Mouse (Mus musculus): ENCODE measurements around the gene Csmd2.

Csmd2 gene

GRCm38 (mm10) chr4:127987784-127988455, at the start of gene Csmd2:
Gene Csmd2, plus strand, starts transcription at chr4:127987857.
- DNase-seq (ENCODE audit: low spot score in 2 of 2), result no peak

DNA sequence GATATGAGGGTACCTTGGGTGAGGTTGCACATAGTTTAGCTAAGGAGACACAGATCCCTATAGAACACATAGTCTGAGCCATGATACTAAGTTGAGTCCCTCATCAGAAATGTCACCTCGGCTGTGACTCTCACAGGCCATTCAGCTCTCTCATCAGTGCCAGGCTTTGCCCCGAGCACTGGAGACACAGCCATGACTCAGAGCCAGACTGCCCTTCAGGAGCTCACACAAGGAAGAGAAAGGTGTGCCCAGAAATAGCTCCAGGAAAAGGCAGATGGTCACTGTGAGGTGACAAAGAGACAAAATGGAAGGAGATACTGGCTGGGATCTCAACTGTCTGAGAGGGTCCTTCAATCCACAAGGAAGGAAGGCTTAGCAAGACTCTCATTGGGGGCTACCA, 40.0 kb upstream of the Csmd2 start:
- no peak for DNase-seq (ENCODE audit: low spot score in 2 of 2)

GRCm38 (mm10) chr4:127953006-127953710, 34.5 kb upstream of the Csmd2 start:
- DNase-seq (ENCODE audit: low spot score in 2 of 2), result no peak

- DNase-seq (ENCODE audit: low spot score in 2 of 2), result no peak
These were observed 18.6 kb upstream of the Csmd2 start for GRCm38 (mm10) chr4:127969101-127969500.

- no peak for DNase-seq (ENCODE audit: low spot score in 2 of 2)
These were observed 17.6 kb upstream of the Csmd2 start for GRCm38 (mm10) chr4:127970018-127970421.

DNA sequence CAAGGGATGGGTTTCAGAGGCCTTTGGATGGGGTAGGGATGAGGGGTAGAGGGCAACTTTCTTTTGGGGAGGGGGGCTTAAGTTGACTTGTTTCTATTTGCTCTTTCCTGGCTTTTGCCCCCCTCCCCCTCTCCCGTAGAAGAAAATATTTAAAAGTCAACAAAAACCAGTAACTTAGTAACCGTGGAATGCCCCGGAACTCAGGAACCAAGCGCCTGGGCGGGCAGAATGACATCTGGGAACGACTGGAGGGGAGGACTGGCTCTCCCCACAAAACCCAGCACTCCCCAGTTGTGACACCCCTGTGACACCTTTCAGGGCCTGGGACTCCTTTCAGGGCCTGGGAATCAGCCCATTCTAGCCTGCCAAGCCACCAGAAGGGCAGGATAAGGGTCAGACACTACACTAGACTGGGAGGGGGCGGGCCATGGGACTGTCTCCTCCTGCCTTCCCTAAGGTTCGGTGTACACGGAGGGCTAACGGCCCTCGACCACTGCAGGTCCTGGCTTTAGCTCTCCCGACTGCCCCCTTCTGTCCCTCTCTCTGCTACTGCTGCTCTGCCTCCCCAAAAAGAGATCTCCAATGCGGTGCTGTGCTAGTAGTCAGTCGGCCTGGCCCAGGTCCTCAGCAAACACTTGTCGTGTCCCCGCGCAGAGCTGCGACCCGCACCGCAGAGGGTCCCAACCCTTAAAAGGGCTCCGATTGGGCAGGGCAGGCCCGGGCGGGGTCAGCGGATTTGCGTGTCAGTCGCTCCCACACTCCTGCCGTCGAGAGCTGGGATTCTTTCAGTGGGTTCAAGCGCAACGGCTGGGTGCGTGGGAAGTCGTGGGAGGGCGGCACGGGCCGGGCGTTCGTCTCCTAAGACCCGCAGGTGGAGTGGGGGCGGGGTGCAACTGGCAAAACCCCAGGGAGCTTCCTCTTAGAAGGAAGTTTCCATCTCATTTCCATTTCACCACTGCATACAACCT, 16.5 kb upstream of the Csmd2 start, which contains the start of gene CK137956:
TSS of gene CK137956 (minus strand) at position 51 of the 968 bp plus-strand sequence.
- DNase-seq (ENCODE audit: low spot score in 2 of 2), result no peak

DNA sequence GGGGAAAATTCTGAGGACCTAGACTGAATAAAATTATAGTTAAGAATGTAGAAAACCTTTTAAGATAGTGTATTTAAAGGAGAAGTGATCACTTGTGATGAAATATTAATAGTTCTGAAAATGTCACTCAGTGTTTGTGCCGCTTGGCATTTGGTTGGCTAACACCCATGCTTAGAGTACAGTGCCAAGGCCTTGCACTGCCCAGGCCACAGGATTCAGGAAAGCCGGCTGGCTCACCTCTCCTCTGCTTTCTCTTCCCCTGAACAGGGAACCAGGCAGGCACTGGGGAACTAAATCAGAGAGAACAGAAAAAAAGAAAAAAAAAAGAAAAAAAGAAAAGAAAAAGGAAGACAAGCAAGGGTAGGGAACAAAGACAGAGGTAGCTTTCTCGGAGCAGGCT, 14.7 kb upstream of the Csmd2 start:
- no peak for DNase-seq (ENCODE audit: low spot score in 2 of 2)

DNA sequence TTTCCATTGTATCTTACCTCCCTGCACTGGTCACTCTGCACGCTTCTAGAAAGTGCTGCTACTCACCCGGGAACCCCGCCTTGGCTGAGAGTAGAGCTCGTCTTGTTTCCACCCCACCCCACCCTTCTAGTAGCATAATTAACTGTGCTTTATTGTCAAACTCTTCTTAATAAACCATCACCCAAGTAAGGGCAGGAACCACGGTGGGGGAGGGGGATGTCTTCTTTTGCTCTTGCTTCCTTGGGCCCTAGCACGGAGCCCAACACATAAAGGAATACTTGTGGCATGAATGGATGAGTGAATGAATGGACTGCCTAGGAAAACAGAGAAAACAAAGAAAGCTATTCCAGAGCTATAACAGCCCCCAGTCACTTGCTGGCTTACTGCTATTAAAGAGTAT, 6.5 kb upstream of the Csmd2 start:
- DNase-seq (ENCODE audit: low spot score in 2 of 2), result no peak

- no peak for DNase-seq (ENCODE audit: low spot score in 2 of 2)
These were observed 3.2 kb upstream of the Csmd2 start for GRCm38 (mm10) chr4:127984426-127984825.

DNA sequence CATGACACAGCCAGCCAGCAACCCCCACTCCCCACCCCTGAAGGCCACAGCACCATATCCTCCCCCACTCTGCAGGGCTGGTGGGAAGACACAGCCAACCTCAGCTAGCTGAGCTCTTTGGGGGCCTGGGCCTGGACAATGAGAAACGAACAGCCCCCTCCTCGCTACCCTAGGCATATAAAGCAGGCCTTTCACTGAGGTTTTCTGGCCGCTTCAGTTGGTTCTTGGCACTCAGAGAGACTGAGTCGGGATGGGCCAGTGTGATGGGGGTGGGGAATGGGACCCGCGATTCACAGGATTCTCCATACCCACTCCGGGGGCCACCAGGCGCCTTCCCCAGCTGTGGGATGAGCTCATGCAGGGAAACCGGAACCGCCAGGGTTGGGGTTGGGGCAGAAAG, 1.8 kb upstream of the Csmd2 start:
- no peak for DNase-seq (ENCODE audit: low spot score in 2 of 2)

DNA sequence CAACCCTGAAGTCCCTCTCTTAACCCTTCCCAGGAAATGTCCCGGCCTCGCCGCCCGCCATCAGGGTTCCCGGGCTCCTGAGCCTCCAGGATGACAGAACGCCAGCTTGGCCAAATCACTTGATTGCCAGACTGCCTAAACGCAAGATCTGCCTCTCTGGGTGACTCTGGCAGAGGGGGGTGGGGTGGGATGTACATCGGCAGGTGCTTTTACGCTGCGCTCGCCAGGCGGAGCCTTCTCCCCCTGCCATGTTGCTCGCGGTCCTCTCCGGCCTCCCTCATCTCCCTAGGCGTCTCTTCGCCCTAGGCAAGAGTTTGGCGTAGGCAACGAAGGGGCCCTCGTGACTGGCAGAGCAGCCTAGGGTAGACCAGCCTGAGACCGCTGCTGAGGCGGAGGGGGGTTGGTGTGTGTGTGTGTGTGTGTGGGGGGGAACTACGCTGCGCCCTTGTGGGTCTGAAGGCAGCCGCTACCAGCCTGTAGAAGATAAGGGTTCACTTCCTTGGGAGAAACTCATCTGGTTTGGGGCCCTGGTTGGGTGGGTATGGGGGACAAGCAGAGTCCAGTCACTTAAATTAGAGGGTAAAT, 1.1 kb upstream of the Csmd2 start:
- no peak for DNase-seq (ENCODE audit: low spot score in 2 of 2)

- no peak for DNase-seq (ENCODE audit: low spot score in 2 of 2)
These were observed 387 bp upstream of the Csmd2 start for GRCm38 (mm10) chr4:127987270-127987669.

DNA sequence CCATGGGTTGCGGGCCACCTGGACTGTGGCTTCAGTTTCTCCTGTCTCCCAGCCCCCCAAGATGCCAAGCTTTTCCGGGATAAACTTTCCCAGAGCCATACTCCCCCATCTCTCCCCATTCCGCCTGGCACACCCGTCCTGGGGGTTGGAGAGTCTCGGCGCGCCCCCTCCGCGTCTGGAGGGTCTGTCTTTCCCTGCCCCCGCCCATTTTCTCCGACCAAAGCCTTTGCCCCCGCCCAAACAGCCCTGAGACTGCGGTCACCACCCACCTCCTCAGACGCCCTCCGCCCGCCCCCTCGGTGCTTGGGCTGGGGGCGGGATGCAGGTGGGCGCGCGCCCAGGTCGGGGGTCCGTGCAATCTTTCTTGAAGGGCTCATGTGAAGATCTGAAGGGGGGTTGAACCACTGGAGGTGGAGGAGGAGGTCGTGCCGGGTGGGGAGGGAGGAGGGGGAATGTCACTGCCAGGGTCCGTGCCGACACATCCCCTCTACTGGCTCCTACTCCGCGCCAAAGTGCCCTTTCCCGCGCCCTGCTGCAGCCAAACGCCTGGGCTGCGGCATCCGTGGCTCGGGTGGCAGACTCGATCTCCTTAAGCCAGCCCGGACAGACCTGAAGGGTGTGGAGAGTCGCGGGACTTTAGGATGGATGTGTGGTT, 996 bp downstream of the Csmd2 start:
- DNase-seq (ENCODE audit: low spot score in 2 of 2), result no peak

GRCm38 (mm10) chr4:127989347-127989995, 1.8 kb downstream of the Csmd2 start:
- DNase-seq (ENCODE audit: low spot score in 2 of 2), result no peak

- no peak for DNase-seq (ENCODE audit: low spot score in 2 of 2)
These were observed 11.6 kb downstream of the Csmd2 start for GRCm38 (mm10) chr4:127999281-127999680.

DNA sequence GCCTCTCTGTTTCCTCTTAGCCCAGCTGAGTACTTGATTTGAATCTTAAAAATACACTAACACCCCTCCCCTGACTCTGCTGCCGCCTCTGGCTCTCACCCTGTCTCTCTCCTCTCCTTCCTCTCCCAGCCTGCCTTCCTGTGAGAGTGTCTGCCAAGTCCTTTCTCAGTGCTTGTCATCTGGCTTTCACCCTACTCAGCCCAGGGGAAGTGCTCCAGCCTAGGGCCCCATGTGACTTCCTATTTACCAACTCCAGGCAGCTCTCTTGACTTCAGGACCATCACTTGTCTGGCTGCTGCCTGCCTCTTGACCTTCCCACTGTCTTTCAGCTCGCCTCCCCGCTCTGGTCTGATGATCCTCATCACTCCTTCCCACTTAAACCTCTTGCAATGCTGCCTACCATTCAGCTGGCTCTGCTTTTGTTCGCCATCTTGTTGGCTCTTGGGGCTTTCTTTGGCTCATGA, 15.0 kb downstream of the Csmd2 start:
- DNase-seq (ENCODE audit: low spot score in 2 of 2), result no peak

GRCm38 (mm10) chr4:128004797-128005452, 17.3 kb downstream of the Csmd2 start:
- DNase-seq (ENCODE audit: low spot score in 2 of 2), result no peak

- DNase-seq (ENCODE audit: low spot score in 2 of 2), result no peak
These were observed 31.8 kb downstream of the Csmd2 start for GRCm38 (mm10) chr4:128019465-128019864.

- DNase-seq (ENCODE audit: low spot score in 2 of 2), result no peak
These were observed 40.6 kb downstream of the Csmd2 start for GRCm38 (mm10) chr4:128028294-128028693.

DNA sequence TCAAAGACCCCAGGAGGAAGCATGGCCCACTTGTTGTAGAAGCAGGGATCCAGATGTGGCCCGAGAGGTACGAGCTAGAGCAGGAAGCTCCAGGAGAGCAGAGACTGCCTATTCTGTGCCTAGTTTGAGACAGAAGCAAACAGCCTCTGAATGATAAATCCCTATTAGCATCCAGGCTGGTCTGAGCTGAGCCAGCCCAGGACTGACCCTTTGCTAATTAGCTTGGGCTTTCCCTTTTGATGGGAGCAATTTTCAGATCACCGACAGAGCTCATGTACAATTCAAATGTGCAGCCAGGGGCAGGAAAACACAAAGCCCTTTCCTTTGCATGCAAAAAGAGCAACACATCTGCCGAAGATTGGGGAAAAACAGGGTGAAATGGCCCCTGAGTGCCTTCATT, 54.2 kb downstream of the Csmd2 start:
- no peak for DNase-seq (ENCODE audit: low spot score in 2 of 2)
